Mouse (Mus musculus) bone marrow, adult 2 months (tissue): ENCODE measurements around the gene Wdr83.

Experiments
- CTCF ChIP-seq: fragments of 200-500 bp; IDR thresholded peaks from 2 replicates; pipeline ENCODE4 v1.5.1; 2011; ENCODE audit warnings: low read length, control low read depth; ENCODE audit not compliant: control insufficient read depth, insufficient read depth
- POLR2A ChIP-seq: fragments of 200-500 bp; IDR thresholded peaks from 2 replicates; pipeline ENCODE4 v1.6.1; 2011; ENCODE audit warnings: low read depth, mild to moderate bottlenecking, control low read depth, low read length, borderline replicate concordance; ENCODE audit not compliant: control insufficient read depth

DNA sequence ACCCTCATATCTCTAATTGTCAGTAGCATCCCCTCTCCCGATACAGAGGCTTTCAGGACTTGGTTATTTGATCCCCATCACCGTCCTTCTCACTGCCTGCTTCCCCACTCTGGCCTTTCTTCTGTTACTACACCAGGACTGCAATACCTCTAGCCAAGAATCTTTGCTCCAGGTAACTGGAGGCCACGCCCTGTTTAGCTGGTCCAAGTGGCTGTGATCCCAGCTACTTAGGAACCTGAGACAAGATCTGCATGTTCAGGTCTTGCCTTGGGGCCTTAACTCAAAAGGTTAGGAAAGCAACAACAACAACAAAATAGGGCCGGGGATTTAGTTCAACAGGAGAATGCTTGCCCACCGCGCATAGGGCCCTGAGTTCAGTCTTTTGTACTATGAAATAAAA lies 37.5 kb downstream of the Wdr83 start:
- TF ChIP-seq POLR2A (no peak), CTCF (no peak)
